Mouse (Mus musculus) left cerebral cortex, adult 8-10 months (tissue): ENCODE results near the gene Hs6st2. TPM values are rescaled to one million over a fixed set of nuclear protein-coding genes. Genes with fewer than 3 reads are reported as not detected.

Experiments used
- DNase-seq, 2 experiments: peaks; one replicate each; pipeline ENCODE4 v3.0.0; 2022; ENCODE audit warnings: low spot score in 2 of 2
- total RNA-seq, 4 experiments: library from RNA; stranded (reverse); gene quantifications; 2 replicates each; pipeline ENCODE4 v1.2.4; 2022

Hs6st2 gene
- total RNA-seq, 4 experiments from 2014 or later, result 44.0 to 51.9 (median 50.5) TPM

DNA sequence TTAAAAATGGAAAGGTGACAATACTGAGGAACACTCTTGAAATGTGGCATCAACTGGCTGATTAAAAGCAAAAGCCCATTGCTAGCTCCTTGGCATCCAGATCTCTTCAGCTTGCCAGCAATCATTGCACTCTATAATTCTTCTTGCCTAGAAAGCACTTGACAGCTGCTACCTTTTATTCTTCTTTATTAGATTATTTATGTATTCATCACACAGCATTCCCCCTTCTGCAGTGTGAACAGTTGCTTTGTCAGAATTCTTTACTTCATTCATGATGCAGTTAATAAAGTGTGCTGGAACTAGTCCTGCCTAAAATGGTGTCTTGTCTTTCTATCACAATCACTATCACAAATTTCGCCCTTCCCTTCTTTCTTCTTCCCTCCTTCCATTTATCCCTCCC lies 332.0 kb downstream of the Hs6st2 start:
- DNase-seq, result no peak

DNA sequence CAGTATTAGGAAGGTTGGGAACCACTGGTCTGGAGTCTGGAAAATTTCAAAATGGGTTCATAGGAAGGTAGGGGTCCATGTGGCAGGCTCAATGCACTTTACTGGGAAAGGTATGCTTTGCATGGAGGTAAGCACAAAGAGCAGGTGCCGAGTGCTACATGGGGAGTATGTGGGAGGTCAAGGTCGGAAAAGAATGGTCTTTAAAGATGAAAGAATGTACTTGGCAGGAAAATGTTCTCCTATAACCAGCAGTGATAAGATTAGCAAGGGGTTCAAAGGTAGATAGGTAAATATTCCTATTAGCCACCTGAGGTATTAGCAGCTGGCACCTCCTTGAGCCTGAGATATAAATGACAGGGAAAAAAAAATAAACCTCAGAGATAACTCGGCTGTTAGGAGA lies 338.1 kb downstream of the Hs6st2 start:
- DNase-seq, result no peak

Other genes with a start within 250 kb of the Hs6st2 start
- not detected for gene Usp26, start 119.4 kb upstream of the Hs6st2 start, total RNA-seq